Mouse (Mus musculus): ENCODE data around the gene BC025920.

The BC025920 gene

GRCm38 (mm10) chr10:81605974-81606751 lies at the start of gene BC025920:
TSS of gene BC025920 (plus strand) at chr10:81606270.
- peak; percentile 90 for ATAC-seq (ENCODE audit: insufficient number of reproducible peaks, low FRiP score, low TSS enrichment)

GRCm38 (mm10) chr10:81556282-81556681 lies 49.8 kb upstream of the BC025920 start:
- no peak for ATAC-seq (ENCODE audit: insufficient number of reproducible peaks, low FRiP score, low TSS enrichment)

- no peak for ATAC-seq (ENCODE audit: insufficient number of reproducible peaks, low FRiP score, low TSS enrichment)
These were observed 48.6 kb upstream of the BC025920 start for GRCm38 (mm10) chr10:81557491-81557890.

GRCm38 (mm10) chr10:81559163-81559626 lies 46.9 kb upstream of the BC025920 start, which contains the start of gene Aes:
TSS of gene Aes (plus strand) at chr10:81559488.
- peak; percentile 46; the same call in 1 of the 2 replicates for ATAC-seq (ENCODE audit: insufficient number of reproducible peaks, low FRiP score, low TSS enrichment)

GRCm38 (mm10) chr10:81559627-81560539 lies 46.2 kb upstream of the BC025920 start:
- peak; percentile 4; the same call in 1 of the 2 replicates for ATAC-seq (ENCODE audit: insufficient number of reproducible peaks, low FRiP score, low TSS enrichment)

- ATAC-seq (ENCODE audit: insufficient number of reproducible peaks, low FRiP score, low TSS enrichment): no peak
These were observed 45.2 kb upstream of the BC025920 start for GRCm38 (mm10) chr10:81560719-81561459.

GRCm38 (mm10) chr10:81562411-81562810 lies 43.7 kb upstream of the BC025920 start:
- ATAC-seq (ENCODE audit: insufficient number of reproducible peaks, low FRiP score, low TSS enrichment): no peak

- ATAC-seq (ENCODE audit: insufficient number of reproducible peaks, low FRiP score, low TSS enrichment): no peak
These were observed 42.6 kb upstream of the BC025920 start for GRCm38 (mm10) chr10:81563481-81563880.

GRCm38 (mm10) chr10:81564216-81564615 lies 41.9 kb upstream of the BC025920 start:
- no peak for ATAC-seq (ENCODE audit: insufficient number of reproducible peaks, low FRiP score, low TSS enrichment)

GRCm38 (mm10) chr10:81564734-81565133 lies 41.3 kb upstream of the BC025920 start:
- ATAC-seq (ENCODE audit: insufficient number of reproducible peaks, low FRiP score, low TSS enrichment): no peak

GRCm38 (mm10) chr10:81565257-81566228 lies 40.5 kb upstream of the BC025920 start:
- ATAC-seq (ENCODE audit: insufficient number of reproducible peaks, low FRiP score, low TSS enrichment): no peak

- no peak for ATAC-seq (ENCODE audit: insufficient number of reproducible peaks, low FRiP score, low TSS enrichment)
These were observed 37.5 kb upstream of the BC025920 start for GRCm38 (mm10) chr10:81568381-81569191.

DNA sequence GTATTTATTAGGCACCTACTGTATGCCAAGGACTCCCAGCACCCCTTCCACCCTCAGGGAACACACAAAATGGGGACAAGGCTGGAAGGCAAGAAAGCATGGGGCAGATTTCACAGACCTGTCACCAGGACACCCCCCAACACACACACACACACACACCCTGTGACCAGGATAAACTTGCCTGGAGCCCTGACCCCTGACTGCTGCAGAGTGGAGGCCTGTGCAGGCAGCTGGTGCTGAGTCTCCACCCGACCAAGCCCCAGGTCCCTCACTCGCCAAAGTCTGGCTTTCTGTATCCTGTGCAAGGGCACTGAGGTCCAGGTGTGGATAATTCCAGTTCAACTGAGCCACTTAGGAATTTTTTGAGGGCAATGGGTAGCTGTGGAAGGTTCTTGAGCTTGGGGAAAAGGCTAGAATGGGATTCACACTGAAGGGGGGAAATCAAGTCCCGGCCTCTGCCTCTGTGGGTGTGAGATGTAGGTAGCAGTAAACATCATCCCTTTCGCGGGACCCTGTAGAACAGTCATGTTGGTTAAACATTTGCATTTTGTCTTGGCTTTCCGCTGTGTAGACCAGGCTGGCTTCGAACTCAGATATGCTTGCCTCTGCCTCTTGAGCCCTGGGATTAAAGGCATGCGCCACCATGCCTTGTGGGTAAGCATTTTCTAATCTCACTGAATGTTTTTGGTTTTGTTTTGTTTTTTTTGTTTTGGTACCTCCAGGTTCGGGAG lies 36.4 kb upstream of the BC025920 start:
- ATAC-seq (ENCODE audit: insufficient number of reproducible peaks, low FRiP score, low TSS enrichment): no peak

GRCm38 (mm10) chr10:81570238-81570800 lies 35.8 kb upstream of the BC025920 start:
- ATAC-seq (ENCODE audit: insufficient number of reproducible peaks, low FRiP score, low TSS enrichment): no peak

DNA sequence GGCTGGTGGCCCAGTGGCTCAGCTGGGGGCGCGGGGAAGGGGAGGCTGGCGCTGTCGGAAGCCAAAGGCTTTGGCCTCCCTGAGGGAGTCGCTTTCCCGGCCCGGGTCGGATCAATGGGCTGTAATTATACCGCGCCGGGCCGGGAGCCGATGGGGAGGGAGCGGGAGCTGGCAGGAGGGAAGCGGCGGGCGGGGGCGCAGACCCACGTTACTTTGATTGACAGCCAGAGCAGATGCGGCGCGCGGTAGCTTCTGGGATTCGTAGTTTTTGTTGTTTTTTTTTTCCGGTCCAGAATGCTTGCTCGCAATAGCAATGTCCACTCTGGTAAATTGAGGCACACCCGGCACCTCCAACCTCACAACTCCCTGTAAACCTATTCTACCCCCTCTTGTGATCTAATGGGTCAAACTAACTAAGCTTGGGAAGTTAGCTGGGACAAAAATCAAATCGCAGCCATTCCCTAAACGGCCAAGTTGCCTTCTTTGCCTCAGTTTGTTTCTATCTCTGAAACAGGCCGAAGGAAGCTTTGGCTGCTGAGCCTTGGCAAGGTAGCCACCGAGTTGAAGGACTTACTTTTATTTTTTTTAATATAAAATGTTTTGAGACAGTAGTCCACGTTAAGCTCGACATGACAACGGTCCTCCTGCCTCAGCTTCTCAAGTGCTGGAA lies 35.1 kb upstream of the BC025920 start:
- peak; percentile 24; the same call in 1 of the 2 replicates for ATAC-seq (ENCODE audit: insufficient number of reproducible peaks, low FRiP score, low TSS enrichment)

GRCm38 (mm10) chr10:81571501-81571876 lies 34.6 kb upstream of the BC025920 start:
- peak; percentile 82 for ATAC-seq (ENCODE audit: insufficient number of reproducible peaks, low FRiP score, low TSS enrichment)

GRCm38 (mm10) chr10:81572133-81572671 lies 33.9 kb upstream of the BC025920 start:
- no peak for ATAC-seq (ENCODE audit: insufficient number of reproducible peaks, low FRiP score, low TSS enrichment)
